Mouse (Mus musculus) CH12.LX (cell line): ENCODE data around the gene Pelp1.

Source experiments
- ELF1 ChIP-seq: IDR thresholded peaks from 2 replicates; pipeline ENCODE4 v1.6.1; 2014; ENCODE audit warnings: low read depth, mild to moderate bottlenecking, inconsistent platforms, low read length, improper control_type of control experiment
- EP300 ChIP-seq: IDR thresholded peaks from 2 replicates; pipeline ENCODE4 v1.6.1; 2011; ENCODE audit warnings: low read length, improper control_type of control experiment
- KAT2A ChIP-seq: IDR thresholded peaks from 2 replicates; pipeline ENCODE4 v1.6.1; 2012; ENCODE audit warnings: low read length, improper control_type of control experiment, inconsistent platforms; ENCODE audit not compliant: insufficient replicate concordance
- POLR2A ChIP-seq: IDR thresholded peaks from 2 replicates; pipeline ENCODE4 v1.6.1; 2011; ENCODE audit warnings: low read depth, mild to moderate bottlenecking, improper control_type of control experiment, low read length
- POLR2AphosphoS2 ChIP-seq: IDR thresholded peaks from 2 replicates; pipeline ENCODE4 v1.6.1; 2011; ENCODE audit warnings: low read depth, low read length, improper control_type of control experiment
- RAD21 ChIP-seq: IDR thresholded peaks from 2 replicates; pipeline ENCODE4 v1.6.1; 2011; ENCODE audit warnings: low read depth, mild to moderate bottlenecking, low read length, improper control_type of control experiment, moderate library complexity
- RCOR1 ChIP-seq: conservative IDR thresholded peaks from 2 replicates; pipeline ENCODE4 v1.6.1; 2012; ENCODE audit warnings: low read depth, mild to moderate bottlenecking, inconsistent platforms, low read length, improper control_type of control experiment

DNA sequence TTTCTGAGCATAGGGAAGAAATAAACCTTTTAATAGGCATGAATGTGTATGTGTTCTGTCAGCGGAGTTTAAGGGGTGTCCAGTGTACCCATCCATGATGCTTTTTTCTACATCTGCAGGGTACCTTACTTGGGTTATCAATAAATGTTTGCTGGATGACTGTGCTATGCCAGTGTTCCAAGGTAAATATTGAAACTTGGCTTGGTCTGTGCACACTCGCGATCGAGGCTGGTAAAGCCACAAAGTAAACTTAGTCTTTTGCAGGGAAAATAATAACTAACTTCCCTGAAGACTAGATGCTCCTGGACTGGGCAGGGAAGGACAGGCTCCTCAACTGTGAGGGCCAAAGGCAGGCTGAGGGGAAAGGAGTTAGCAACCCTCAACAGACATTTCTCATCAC lies 30.8 kb upstream of the Pelp1 start:
- TF ChIP-seq POLR2A = no peak
- TF ChIP-seq EP300 = no peak
- TF ChIP-seq POLR2AphosphoS2 = no peak
- no peak for TF ChIP-seq KAT2A
- TF ChIP-seq ELF1 = no peak
- TF ChIP-seq RCOR1 = no peak
- TF ChIP-seq RAD21 = no peak
